Mouse (Mus musculus) forebrain, postnatal 0 days (tissue): ENCODE measurements at regions not wholly inside any gene's neighbourhood (a gene's known extent, or its start where the extent isn't known, plus 50 kb on each side); places are given as distances from the start of the nearest gene placed in this dataset.
A peak's percentile ranks its signal among the peaks of the same experiment; 100 is the strongest.

Source experiments
- ATAC-seq: fragments of 200-750 bp; cut with Nextera tagmentation; 2 replicates; pipeline ENCODE4 v1.8.0; 2017; ENCODE audit warnings: mild to moderate bottlenecking, moderate library complexity
- DNase-seq: peaks from one replicate; pipeline ENCODE4 v3.0.0-alpha.2; 2015
- H3K27ac ChIP-seq: fragments of 300-500 bp; sonication (generic); 2 replicates; pipeline ENCODE4 v1.5.1; 2014; ENCODE audit warnings: low read depth, mild to moderate bottlenecking, antibody characterized with exemption, low read length, moderate library complexity, mixed read lengths
- H3K27me3 ChIP-seq: fragments of 300-500 bp; sonication (generic); 2 replicates; pipeline ENCODE4 v1.6.1; 2014; ENCODE audit warnings: mild to moderate bottlenecking, low read length, mixed read lengths; ENCODE audit not compliant: insufficient read depth
- H3K36me3 ChIP-seq: fragments of 300-500 bp; sonication (generic); 2 replicates; pipeline ENCODE4 v1.6.1; 2014; ENCODE audit warnings: mild to moderate bottlenecking, moderate library complexity; ENCODE audit not compliant: insufficient read depth
- H3K4me1 ChIP-seq: fragments of 300-500 bp; sonication (generic); 2 replicates; pipeline ENCODE4 v1.6.1; 2014; ENCODE audit warnings: antibody characterized with exemption; ENCODE audit not compliant: insufficient read depth
- H3K4me2 ChIP-seq: fragments of 300-500 bp; sonication (generic); 2 replicates; pipeline ENCODE4 v1.6.1; 2014; ENCODE audit warnings: low read depth, mild to moderate bottlenecking, moderate library complexity
- H3K4me3 ChIP-seq: fragments of 300-500 bp; sonication (generic); 2 replicates; pipeline ENCODE4 v1.5.1; 2014; ENCODE audit warnings: low read depth, low read length, mixed read lengths
- H3K9ac ChIP-seq: fragments of 300-500 bp; sonication (generic); 2 replicates; pipeline ENCODE4 v1.6.1; 2014; ENCODE audit warnings: mild to moderate bottlenecking
- H3K9me3 ChIP-seq: fragments of 300-500 bp; sonication (generic); 2 replicates; pipeline ENCODE4 v1.6.1; 2016; ENCODE audit warnings: low read length
- CTCF ChIP-seq: sonication (generic); IDR thresholded peaks from 2 replicates; pipeline ENCODE4 v1.5.1; 2016; ENCODE audit warnings: antibody characterized with exemption, control low read depth, low read depth
- WGBS: fragments of 180-500 bp; shearing (Covaris S2); extraction: QIAGEN DNeasy Blood & Tissue Kit; methylation state at CpG from one replicate; pipeline ENCODE4 v1.1.7; 2014; 5-methylcytosine and 5-hydroxymethylcytosine counted together

DNA sequence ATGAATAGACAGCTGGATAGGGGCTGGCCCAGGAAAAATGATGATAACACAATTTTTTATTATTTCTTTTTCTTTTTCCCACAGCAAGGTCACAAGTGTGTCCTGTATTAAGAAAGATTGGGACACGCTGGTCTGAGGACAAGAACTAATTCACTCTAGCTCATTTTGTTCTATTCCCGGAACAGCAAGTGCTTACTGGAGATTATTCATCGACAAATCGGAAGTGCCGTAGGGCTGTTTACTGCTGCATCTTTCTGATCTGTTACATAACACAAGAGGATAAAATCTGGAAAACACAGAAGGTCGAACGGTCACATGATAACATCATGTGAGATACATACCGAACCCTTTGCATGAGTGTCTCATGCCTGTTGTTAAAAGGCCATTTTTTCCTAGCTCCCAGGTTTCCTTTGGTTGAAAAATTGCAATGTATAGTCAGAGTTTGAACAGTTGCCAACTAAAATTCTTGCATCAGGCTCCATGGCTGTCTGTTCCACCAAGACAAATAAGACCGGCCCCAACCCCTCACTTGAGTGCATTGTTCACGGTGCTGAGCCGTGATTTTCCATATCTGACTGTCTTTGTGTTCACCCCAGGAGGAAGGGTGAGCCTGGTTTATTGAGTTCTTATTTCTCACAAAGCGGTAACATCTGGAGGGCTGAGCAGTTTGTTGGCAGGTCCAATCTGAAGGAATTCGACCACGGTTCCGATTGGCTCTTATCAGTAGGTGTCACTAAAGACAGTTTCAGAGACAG is 139.0 kb upstream of the Gm15217 start:
- H3K4me1 ChIP-seq = no peaks in the 10 kb centered on the region
- no peaks in the 10 kb centered on the region for H3K27me3 ChIP-seq
- no peak overlapping the region for H3K4me3 ChIP-seq
- H3K9ac ChIP-seq = no peak overlapping the region
- H3K27ac ChIP-seq = no peak overlapping the region
- no peak for TF ChIP-seq CTCF
- H3K36me3 ChIP-seq = no peaks in the 10 kb centered on the region
- DNase-seq (no peak), ATAC-seq (no peak)
- no peak overlapping the region for H3K4me2 ChIP-seq
- no peaks in the 10 kb centered on the region for H3K9me3 ChIP-seq
- 77% methylated on average over 15 of the region's 15 CpGs for WGBS

DNA sequence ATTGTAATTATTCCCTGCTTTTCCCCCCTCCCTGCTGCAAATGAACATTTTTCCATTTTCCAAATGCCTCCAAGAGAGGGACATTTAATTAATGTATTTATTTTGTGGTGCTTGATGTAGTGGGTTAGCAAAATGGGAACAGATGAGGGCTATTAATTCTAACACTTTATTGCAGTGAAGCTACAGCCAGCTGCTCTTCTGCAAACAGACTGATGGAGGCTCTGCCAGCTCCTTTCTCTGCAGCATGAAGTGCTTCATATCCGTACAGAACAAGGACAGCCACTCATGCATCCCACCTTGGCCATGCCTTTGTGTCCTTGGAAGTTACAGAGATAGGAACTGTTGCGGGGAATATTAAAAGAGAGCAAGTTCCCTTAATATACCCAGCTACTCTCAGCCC is 138.3 kb upstream of the Gm15217 start:
- Histone ChIP-seq H3K4me2 (no peak overlapping the region), H3K36me3 (no peaks in the 10 kb centered on the region), H3K27me3 (no peaks in the 10 kb centered on the region), H3K9me3 (no peaks in the 10 kb centered on the region), H3K9ac (no peak overlapping the region), H3K27ac (no peak overlapping the region), H3K4me1 (no peaks in the 10 kb centered on the region), H3K4me3 (no peak overlapping the region)
- no peak for DNase-seq
- WGBS = 67% methylated on average over 2 of the region's 2 CpGs
- TF ChIP-seq CTCF = no peak
- ATAC-seq = peak; percentile 32

DNA sequence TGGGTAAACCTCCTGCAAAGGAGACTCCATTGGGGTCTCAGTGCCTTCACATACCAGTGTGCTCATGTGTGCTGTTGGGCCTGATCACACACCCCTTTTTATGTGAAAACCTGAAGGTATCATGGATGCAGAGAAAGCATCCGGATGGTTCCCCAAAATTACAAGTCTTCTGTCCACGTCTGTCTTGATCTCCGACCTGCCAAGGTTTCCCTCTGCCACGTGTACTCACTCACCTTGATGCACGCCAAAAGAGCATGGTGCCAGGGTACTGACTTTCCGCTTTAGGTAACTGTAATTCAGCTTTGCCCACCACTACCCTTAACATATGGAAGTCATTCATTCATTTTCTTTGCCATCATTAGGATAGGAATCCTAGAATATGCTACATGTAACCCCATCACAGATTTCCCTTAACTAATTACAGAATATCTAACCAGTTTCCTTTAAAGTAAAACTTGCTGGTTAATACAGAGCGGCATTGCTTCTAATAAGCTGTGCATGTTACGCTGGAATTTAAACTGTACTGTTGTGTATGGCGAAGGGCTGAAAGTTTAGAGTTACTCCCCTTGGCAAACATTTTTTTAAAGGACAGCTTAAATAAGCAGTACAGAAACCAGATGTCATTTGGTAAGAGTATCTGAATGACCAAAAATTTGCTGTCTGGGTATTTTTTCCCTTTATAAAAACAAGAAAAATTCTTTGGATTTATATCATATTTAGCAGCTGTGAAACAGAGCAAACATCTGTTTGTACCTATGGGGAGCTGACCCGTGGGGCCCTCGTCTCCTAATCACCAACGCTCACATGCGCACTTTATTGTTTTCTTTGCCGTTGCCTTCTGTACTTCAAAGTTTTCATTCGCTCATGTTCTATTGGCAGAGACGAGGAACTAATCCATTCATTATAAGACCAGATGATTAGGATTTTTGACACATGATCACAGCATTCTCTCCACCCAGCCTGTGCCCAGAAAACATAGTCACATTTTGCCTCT is 131.4 kb upstream of the Gm15217 start:
- DNase-seq = no peak
- Histone ChIP-seq H3K27me3 (no peaks in the 10 kb centered on the region), H3K4me1 (no peaks in the 10 kb centered on the region), H3K9me3 (no peaks in the 10 kb centered on the region), H3K9ac (no peak overlapping the region), H3K27ac (no peak overlapping the region), H3K4me2 (no peak overlapping the region), H3K4me3 (no peak overlapping the region), H3K36me3 (no peaks in the 10 kb centered on the region)
- no peak for ATAC-seq
- WGBS = 68% methylated on average over 16 of the region's 16 CpGs
- no peak for TF ChIP-seq CTCF

DNA sequence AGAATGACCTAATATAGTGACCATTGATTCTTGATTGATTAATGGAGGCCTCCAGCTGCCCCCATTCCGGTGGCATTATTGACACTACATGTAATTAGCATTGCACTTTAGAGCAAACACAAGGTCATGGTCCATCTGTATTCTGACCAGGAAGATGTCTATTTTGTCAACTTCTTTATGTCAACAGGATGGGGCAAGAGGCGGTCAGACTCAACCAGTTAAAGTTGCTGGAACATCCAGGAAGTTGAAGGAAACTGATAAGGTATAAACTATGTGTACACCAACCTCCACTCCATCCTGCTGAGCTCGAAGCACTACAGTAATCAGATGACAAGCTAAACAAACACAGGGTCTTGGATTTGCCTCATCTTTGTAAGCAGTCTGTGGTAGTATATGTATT is 130.1 kb upstream of the Gm15217 start:
- no peak for TF ChIP-seq CTCF
- no peak overlapping the region for H3K27ac ChIP-seq
- H3K4me1 ChIP-seq = no peaks in the 10 kb centered on the region
- no peaks in the 10 kb centered on the region for H3K36me3 ChIP-seq
- no peak overlapping the region for H3K9ac ChIP-seq
- DNase-seq (no peak), ATAC-seq (no peak)
- H3K4me2 ChIP-seq = no peak overlapping the region
- 81% methylated on average over 3 of the region's 3 CpGs for WGBS
- H3K4me3 ChIP-seq = no peak overlapping the region
- no peaks in the 10 kb centered on the region for H3K9me3 ChIP-seq
- no peaks in the 10 kb centered on the region for H3K27me3 ChIP-seq

DNA sequence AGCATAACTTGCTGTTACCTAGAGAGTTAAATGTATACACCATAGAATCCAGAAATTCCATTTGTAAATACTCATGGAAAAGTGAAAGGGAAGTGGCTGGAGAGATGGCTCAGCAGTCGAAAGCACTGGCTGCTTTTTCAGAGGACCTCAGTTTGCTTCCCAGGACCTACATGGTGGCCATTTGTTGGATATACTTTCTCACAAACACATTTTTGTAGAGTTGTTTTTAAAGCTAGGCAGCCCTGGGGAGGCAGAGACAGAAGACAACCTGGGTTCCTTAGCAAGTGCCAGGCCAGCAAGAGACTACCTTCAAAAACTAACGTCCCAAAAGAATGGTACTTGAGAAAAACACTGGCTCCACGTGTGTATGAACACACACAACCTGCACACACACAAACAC is 124.0 kb upstream of the Gm15217 start:
- Histone ChIP-seq H3K36me3 (no peaks in the 10 kb centered on the region), H3K9me3 (no peaks in the 10 kb centered on the region), H3K4me1 (no peaks in the 10 kb centered on the region), H3K27ac (no peak overlapping the region), H3K4me3 (no peak overlapping the region), H3K4me2 (no peak overlapping the region), H3K27me3 (no peaks in the 10 kb centered on the region), H3K9ac (no peak overlapping the region)
- no peak for TF ChIP-seq CTCF
- 82% methylated on average over 3 of the region's 3 CpGs for WGBS
- DNase-seq (no peak), ATAC-seq (no peak)

DNA sequence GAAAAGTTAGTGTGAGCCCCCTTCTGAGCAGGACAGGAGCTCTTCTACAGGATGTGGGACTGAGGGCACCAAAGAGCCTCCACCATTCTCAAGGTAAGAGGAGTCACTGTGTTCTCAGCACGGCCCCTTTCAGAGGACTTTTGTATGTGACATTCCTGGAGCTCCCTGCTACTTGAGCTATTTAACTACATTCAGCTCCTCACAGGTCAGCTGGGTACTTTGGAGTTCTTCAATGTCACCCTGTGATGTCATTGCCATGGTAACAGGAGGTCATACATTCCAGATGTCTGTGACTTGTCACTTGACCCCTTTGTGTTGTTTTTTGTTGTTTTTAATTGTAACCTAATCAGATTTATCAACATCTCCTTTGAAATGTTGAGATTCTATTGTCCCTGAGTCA is 122.9 kb upstream of the Gm15217 start:
- TF ChIP-seq CTCF = no peak
- no peak overlapping the region for H3K27ac ChIP-seq
- ATAC-seq = no peak
- H3K9me3 ChIP-seq = no peaks in the 10 kb centered on the region
- WGBS = 6% methylated on average over 1 of the region's 1 CpGs
- H3K9ac ChIP-seq = no peak overlapping the region
- H3K4me1 ChIP-seq = no peaks in the 10 kb centered on the region
- no peaks in the 10 kb centered on the region for H3K27me3 ChIP-seq
- no peaks in the 10 kb centered on the region for H3K36me3 ChIP-seq
- H3K4me3 ChIP-seq = no peak overlapping the region
- DNase-seq = no peak
- H3K4me2 ChIP-seq = no peak overlapping the region

DNA sequence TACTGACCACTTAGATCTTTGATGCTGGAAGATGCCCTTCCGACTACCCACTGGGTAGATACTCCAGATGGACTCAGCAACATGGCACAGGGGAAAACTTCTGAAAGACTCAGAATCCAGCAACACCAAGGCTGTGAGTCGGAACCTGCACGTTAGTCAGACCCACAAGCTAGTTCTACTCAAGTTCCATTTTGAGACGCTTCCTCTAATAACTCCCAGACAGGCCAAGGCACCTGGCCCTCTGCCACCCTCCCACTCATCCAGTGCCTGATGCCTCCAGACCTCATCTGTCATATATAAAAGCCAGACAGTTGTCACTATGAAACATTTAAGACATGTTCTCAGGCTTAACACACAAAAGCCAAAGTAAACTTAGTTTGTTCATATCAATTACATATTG is 121.9 kb upstream of the Gm15217 start:
- ATAC-seq (no peak), DNase-seq (no peak)
- H3K9me3 ChIP-seq = no peaks in the 10 kb centered on the region
- H3K4me2 ChIP-seq = no peak overlapping the region
- no peaks in the 10 kb centered on the region for H3K27me3 ChIP-seq
- 90% methylated on average over 4 of the region's 4 CpGs for WGBS
- H3K4me1 ChIP-seq = no peaks in the 10 kb centered on the region
- H3K9ac ChIP-seq = no peak overlapping the region
- H3K27ac ChIP-seq = no peak overlapping the region
- H3K4me3 ChIP-seq = no peak overlapping the region
- no peak for TF ChIP-seq CTCF
- H3K36me3 ChIP-seq = no peaks in the 10 kb centered on the region
